Mouse (Mus musculus): Measurements from ENCODE around the gene Zfp746. TPM values are rescaled to one million over a fixed set of nuclear protein-coding genes. Genes with fewer than 3 reads are reported as not detected.
A peak's percentile ranks its signal among the peaks of the same experiment; 100 is the strongest.

Gene Zfp746
- polyA plus RNA-seq, 1 experiment from 2014 or later: 18.3 TPM

DNA sequence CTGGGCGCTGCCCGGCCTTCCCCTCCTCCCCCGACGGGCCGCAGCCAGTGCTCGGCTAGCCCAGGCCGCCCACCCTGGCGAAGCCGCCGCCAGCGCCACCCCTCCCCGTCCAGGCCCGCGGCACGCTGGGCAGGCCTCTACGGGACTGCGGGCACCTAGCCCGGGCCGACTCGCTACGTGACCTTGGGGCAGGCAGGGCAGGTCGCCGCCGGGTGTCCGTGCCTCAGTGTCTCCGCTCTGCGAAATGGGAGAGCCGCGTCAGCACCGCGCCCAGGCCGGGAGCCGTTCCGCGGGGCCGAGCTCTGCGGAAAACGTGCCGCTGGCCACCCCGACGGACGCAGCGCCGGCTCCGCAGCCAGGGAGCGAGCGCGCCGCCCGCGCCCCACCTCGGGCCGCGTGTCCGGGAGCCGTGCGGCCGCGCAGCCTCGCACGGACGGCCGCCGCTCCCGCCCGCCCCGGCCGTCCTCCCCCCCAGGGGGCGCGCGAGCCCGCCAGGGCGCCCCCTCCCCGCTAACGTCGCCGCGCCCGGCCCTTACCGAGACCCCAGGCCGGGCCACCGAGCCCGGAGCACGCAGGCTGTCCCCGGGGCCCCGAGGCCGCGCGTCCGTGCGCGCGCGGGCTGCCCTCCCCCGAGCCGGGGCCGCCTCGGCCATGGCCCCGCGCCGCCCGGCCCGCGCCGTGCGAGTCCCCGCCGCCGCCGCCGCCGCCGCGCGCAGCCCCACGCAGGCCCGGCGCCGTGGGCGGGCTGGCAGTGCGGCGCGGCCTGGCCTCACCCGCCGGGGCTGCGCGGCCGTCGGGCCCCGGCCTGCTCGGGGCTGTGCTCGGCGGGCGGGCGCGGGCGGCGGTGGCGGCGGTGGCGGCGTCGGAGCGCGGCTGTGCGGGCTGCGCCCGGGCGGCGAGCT is 38.7 kb downstream of the Zfp746 start:
- Histone ChIP-seq H3K9ac (ENCODE audit: low read depth, low read length) (peak overlapping the region; percentile 93), H3K27ac (peak overlapping the region; percentile 94), H3K4me1 (replicated peaks; ENCODE audit: insufficient read depth, low read length) (no peaks in the 10 kb centered on the region), H3K4me2 (ENCODE audit: low read length) (peak overlapping the region; percentile 80), H3K9me3 (replicated peaks; ENCODE audit: low read length) (no peaks in the 10 kb centered on the region), H3K36me3 (ENCODE audit: insufficient read depth, low read length) (peaks cover 18% of the 10 kb centered on the region), H3K27me3 (ENCODE audit: insufficient read depth, low read length) (no peaks in the 10 kb centered on the region), H3K4me3 (replicated peaks; ENCODE audit: low read depth, low read length) (peak overlapping the region; percentile 80)
- WGBS: under 1% methylated on average over 112 of the region's 150 CpGs
- peak; percentile 66 for ATAC-seq (replicated peaks; ENCODE audit: low FRiP score, low read depth)
- DNase-seq (ENCODE audit: low spot score): peak; percentile 17
- TF ChIP-seq CTCF (IDR thresholded peaks at IDR 0.05; ENCODE audit: low read depth): no peak

DNA sequence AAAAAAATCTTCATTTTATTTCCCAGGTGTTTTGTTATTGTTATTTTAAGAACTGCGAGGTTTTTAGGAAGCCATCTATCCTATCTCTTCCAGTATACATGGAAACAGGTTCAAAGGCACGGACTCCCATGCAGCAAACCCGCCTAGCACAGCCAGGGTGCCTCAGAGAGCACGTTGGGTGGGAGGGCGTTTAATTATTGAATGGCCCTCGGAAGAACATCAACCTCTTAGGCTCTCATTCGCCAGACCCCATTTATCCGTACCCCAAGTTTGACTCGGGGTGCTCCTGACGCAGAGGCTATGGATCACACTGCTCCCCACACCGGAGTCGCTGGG is 39.3 kb downstream of the Zfp746 start:
- ATAC-seq (replicated peaks; ENCODE audit: low FRiP score, low read depth): no peak
- Histone ChIP-seq H3K27me3 (ENCODE audit: insufficient read depth, low read length) (no peaks in the 10 kb centered on the region), H3K9me3 (replicated peaks; ENCODE audit: low read length) (no peaks in the 10 kb centered on the region), H3K4me1 (replicated peaks; ENCODE audit: insufficient read depth, low read length) (no peaks in the 10 kb centered on the region), H3K4me3 (replicated peaks; ENCODE audit: low read depth, low read length) (peak overlapping the region; percentile 80), H3K9ac (ENCODE audit: low read depth, low read length) (peak overlapping the region; percentile 93), H3K27ac (peak overlapping the region; percentile 94; the same call in 1 of the 2 replicates), H3K36me3 (ENCODE audit: insufficient read depth, low read length) (peaks cover 24% of the 10 kb centered on the region), H3K4me2 (ENCODE audit: low read length) (peak overlapping the region; percentile 80)
- WGBS: 5% methylated on average over 12 of the region's 12 CpGs
- 0 out of 2 replicates have a peak, but pooled peaks have one; percentile 27 for TF ChIP-seq CTCF (IDR thresholded peaks at IDR 0.05; ENCODE audit: low read depth)
- peak; percentile 53 for DNase-seq (ENCODE audit: low spot score)

DNA sequence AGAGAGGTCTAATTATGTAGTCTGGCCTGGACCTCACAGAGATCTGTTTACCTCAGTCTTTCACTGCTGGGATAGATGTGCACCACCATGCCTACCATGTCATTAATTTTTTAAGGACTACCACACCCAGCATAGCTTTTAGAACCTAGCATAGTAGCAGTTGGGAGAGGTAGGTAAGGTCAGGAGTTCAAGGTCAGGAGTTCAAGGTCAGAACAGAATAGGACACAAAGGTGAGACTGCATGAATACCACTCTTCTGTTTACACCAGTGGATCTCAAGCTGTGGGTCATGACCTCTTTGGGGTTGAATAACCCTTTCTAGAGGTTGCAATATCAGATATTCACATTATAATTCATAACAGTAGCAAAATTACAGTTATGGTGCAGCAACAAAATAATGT is 53.7 kb downstream of the Zfp746 start:
- peaks cover 48% of the 10 kb centered on the region for H3K36me3 ChIP-seq (ENCODE audit: insufficient read depth, low read length)
- H3K27me3 ChIP-seq (ENCODE audit: insufficient read depth, low read length): no peaks in the 10 kb centered on the region
- no peak overlapping the region for H3K9ac ChIP-seq (ENCODE audit: low read depth, low read length)
- no peak overlapping the region for H3K4me3 ChIP-seq (replicated peaks; ENCODE audit: low read depth, low read length)
- H3K4me1 ChIP-seq (replicated peaks; ENCODE audit: insufficient read depth, low read length): no peaks in the 10 kb centered on the region
- ATAC-seq (replicated peaks; ENCODE audit: low FRiP score, low read depth): no peak
- TF ChIP-seq CTCF (IDR thresholded peaks at IDR 0.05; ENCODE audit: low read depth): no peak
- DNase-seq (ENCODE audit: low spot score): no peak
- H3K4me2 ChIP-seq (ENCODE audit: low read length): no peak overlapping the region
- no peaks in the 10 kb centered on the region for H3K9me3 ChIP-seq (replicated peaks; ENCODE audit: low read length)
- H3K27ac ChIP-seq: no peak overlapping the region

DNA sequence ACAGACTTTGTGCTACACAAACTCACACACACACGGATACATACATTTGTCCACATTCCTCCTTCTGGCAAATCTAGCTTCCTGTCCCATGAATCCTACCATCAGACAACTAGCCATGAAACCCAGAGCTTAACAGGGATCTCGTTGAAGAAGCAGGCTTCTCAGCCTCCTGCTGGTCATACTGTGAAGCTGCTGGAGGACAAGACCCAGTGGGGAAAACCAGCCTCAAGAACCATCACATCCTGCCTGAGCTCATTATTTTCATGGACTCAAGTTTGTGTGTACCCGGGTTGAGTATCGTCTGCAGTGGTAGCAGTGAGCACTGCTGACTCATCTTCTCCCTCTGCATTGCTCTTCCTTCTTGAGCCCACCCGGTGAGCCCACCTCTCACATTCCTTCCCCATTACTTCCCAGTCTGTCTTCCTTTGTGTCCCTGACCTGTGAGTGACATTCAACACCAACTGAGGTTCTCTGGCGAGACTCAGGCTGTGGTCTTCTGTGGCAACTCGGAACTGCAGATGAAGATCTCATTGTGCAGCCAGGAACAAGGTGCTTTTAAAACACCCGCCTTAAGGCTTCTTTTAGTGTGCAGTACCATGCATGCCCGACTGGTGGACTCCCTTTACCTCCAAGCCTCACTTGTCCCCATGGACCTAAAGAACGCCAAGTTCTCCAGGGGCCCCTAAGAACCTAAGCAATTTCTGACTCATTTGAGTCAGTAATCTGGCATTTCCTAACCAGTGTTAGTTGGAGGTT is 60.3 kb downstream of the Zfp746 start:
- Histone ChIP-seq H3K9ac (ENCODE audit: low read depth, low read length) (no peak overlapping the region), H3K4me1 (replicated peaks; ENCODE audit: insufficient read depth, low read length) (no peaks in the 10 kb centered on the region), H3K9me3 (replicated peaks; ENCODE audit: low read length) (peaks cover 9% of the 10 kb centered on the region; the same call in 1 of the 2 replicates), H3K36me3 (ENCODE audit: insufficient read depth, low read length) (peaks cover 60% of the 10 kb centered on the region), H3K4me2 (ENCODE audit: low read length) (no peak overlapping the region), H3K27ac (no peak overlapping the region), H3K4me3 (replicated peaks; ENCODE audit: low read depth, low read length) (no peak overlapping the region), H3K27me3 (ENCODE audit: insufficient read depth, low read length) (no peaks in the 10 kb centered on the region)
- TF ChIP-seq CTCF (IDR thresholded peaks at IDR 0.05; ENCODE audit: low read depth): peak; percentile 46
- 89% methylated on average over 10 of the region's 10 CpGs for WGBS
- no peak for DNase-seq (ENCODE audit: low spot score)
- no peak for ATAC-seq (replicated peaks; ENCODE audit: low FRiP score, low read depth)

DNA sequence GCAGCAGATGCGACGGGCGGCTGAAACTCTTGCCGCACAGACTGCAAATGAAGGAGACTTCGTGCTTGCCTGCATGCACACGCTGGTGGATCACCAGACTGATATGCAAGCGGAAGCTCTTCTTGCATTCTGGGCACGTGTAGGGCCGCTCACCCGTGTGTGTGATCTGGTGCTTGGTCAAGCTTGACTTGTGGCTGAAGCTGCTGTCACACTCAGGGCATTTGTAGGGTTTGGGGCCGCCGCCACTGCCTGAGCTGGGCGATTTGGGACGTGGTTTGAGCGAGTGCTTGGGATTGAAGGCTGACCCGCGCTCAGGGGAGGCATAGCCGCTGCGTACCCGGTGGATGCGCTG is 61.4 kb downstream of the Zfp746 start:
- Histone ChIP-seq H3K4me3 (replicated peaks; ENCODE audit: low read depth, low read length) (no peak overlapping the region), H3K4me1 (replicated peaks; ENCODE audit: insufficient read depth, low read length) (no peaks in the 10 kb centered on the region), H3K27me3 (ENCODE audit: insufficient read depth, low read length) (no peaks in the 10 kb centered on the region), H3K4me2 (ENCODE audit: low read length) (no peak overlapping the region), H3K36me3 (ENCODE audit: insufficient read depth, low read length) (peaks cover 55% of the 10 kb centered on the region), H3K27ac (no peak overlapping the region), H3K9ac (ENCODE audit: low read depth, low read length) (no peak overlapping the region), H3K9me3 (replicated peaks; ENCODE audit: low read length) (peaks cover 9% of the 10 kb centered on the region; the same call in 1 of the 2 replicates)
- ATAC-seq (replicated peaks; ENCODE audit: low FRiP score, low read depth) (peak; percentile 38; the same call in 1 of the 2 replicates), DNase-seq (ENCODE audit: low spot score) (no peak)
- no peak for TF ChIP-seq CTCF (IDR thresholded peaks at IDR 0.05; ENCODE audit: low read depth)
- WGBS: 74% methylated on average over 21 of the region's 21 CpGs

DNA sequence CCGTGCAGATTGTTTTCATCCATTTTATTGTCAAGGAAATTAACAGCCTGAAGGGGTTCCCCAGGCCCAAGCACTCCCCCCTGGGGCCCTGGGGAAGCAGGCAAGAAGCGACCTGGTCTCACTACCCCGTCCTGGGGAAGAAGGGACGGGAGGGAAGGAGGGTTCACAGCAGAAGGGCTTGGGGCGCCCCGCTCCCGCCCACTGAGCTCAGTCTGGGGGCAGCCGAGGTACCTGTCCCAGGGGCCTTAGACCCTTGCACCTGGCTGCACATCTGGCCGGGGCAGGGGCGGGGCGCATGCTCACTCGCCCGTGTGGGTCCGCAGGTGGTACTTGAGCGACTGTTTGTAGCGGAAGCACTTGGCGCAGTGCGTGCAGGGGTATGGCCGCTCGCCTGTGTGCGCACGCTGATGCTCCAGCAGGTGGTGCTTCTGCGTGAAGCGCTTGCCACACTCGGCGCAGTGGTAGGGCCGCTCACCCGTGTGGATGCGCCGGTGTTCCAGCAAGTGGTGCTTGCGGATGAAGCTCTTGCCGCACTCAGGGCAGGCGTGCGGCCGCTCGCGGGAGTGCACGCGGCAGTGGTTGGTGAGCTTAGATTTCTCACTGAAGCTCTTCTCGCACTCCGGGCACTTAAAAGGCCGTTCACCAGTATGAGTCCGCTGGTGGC is 61.9 kb downstream of the Zfp746 start:
- ATAC-seq (replicated peaks; ENCODE audit: low FRiP score, low read depth) (peak; percentile 48; the same call in 1 of the 2 replicates), DNase-seq (ENCODE audit: low spot score) (no peak)
- no peaks in the 10 kb centered on the region for H3K27me3 ChIP-seq (ENCODE audit: insufficient read depth, low read length)
- H3K27ac ChIP-seq: no peak overlapping the region
- TF ChIP-seq CTCF (IDR thresholded peaks at IDR 0.05; ENCODE audit: low read depth): no peak
- H3K4me2 ChIP-seq (ENCODE audit: low read length): no peak overlapping the region
- peaks cover 9% of the 10 kb centered on the region; the same call in 1 of the 2 replicates for H3K9me3 ChIP-seq (replicated peaks; ENCODE audit: low read length)
- no peak overlapping the region for H3K4me3 ChIP-seq (replicated peaks; ENCODE audit: low read depth, low read length)
- H3K9ac ChIP-seq (ENCODE audit: low read depth, low read length): no peak overlapping the region
- no peaks in the 10 kb centered on the region for H3K4me1 ChIP-seq (replicated peaks; ENCODE audit: insufficient read depth, low read length)
- 84% methylated on average over 43 of the region's 43 CpGs for WGBS
- H3K36me3 ChIP-seq (ENCODE audit: insufficient read depth, low read length): peaks cover 55% of the 10 kb centered on the region
